Mouse (Mus musculus) CH12.LX (cell line): Measurements from ENCODE around the gene Prkcb. TPM values are rescaled to one million over a fixed set of nuclear protein-coding genes. Genes with fewer than 3 reads are reported as not detected.

ENCODE experiments used
- DNase-seq: peaks from one replicate; pipeline ENCODE4 v3.0.0-alpha.2; 2013; ENCODE audit errors: extremely low read depth
- H3K27ac ChIP-seq: 2 replicates; pipeline ENCODE4 v1.5.1; 2012; ENCODE audit warnings: low read depth, mild to moderate bottlenecking, control low read depth, moderate library complexity; ENCODE audit not compliant: insufficient read depth
- H3K27me3 ChIP-seq: replicated peaks from 2 replicates; pipeline ENCODE3; 2012; ENCODE audit warnings: inconsistent platforms
- H3K36me3 ChIP-seq, 2 experiments: replicated peaks in 1 of 2; 2 replicates each; pipeline versions ENCODE3 to v1.6.1; 2012; ENCODE audit warnings: inconsistent platforms in 1 of 2, low read length in 1 of 2, mild to moderate bottlenecking in 1 of 2, mixed read lengths in 1 of 2, moderate library complexity in 1 of 2; ENCODE audit not compliant: control insufficient read depth in 1 of 2, insufficient read depth in 1 of 2
- H3K4me1 ChIP-seq, 2 experiments: 2 replicates each; pipeline ENCODE4 v1.6.1; 2012; ENCODE audit warnings: inconsistent platforms in 1 of 2, moderate library complexity in 1 of 2; ENCODE audit not compliant: insufficient read depth in 2 of 2, control insufficient read depth in 1 of 2
- H3K4me2 ChIP-seq: 2 replicates; pipeline ENCODE4 v1.6.1; 2012; ENCODE audit warnings: low read depth, mild to moderate bottlenecking, control low read depth; ENCODE audit not compliant: poor library complexity, insufficient read depth, severe bottlenecking
- H3K4me3 ChIP-seq, 3 experiments: fragments of 150-350 bp in 1 of 3; sonication (generic) in 1 of 3; replicated peaks in 1 of 3; 2 replicates each; pipeline versions ENCODE3 to v1.5.1; 2011 to 2012; ENCODE audit warnings: low read depth in 2 of 3, low read length in 2 of 3, mild to moderate bottlenecking in 2 of 3, moderate library complexity in 2 of 3, control low read depth in 1 of 3, improper control_type of control experiment in 1 of 3, inconsistent platforms in 1 of 3, mixed read lengths in 1 of 3; ENCODE audit not compliant: poor library complexity in 1 of 3
- H3K79me2 ChIP-seq: replicated peaks from 2 replicates; pipeline ENCODE4 v1.6.1; 2012; ENCODE audit warnings: mild to moderate bottlenecking, moderate library complexity; ENCODE audit not compliant: control insufficient read depth, poor library complexity, insufficient read depth, severe bottlenecking; ENCODE audit errors: extremely low read depth
- H3K9ac ChIP-seq: 2 replicates; pipeline ENCODE4 v1.6.1; 2012; ENCODE audit warnings: low read depth, mild to moderate bottlenecking, control low read depth, moderate library complexity; ENCODE audit not compliant: insufficient read depth
- H3K9me3 ChIP-seq: replicated peaks from 2 replicates; pipeline ENCODE3; 2012; ENCODE audit warnings: low read length, inconsistent platforms, mixed read lengths
- BHLHE40 ChIP-seq: IDR thresholded peaks from 2 replicates; pipeline ENCODE4 v1.6.1; 2011; ENCODE audit warnings: mild to moderate bottlenecking, low read depth, low read length, improper control_type of control experiment
- CHD1 ChIP-seq: IDR thresholded peaks from 2 replicates; pipeline ENCODE4 v1.6.1; 2012; ENCODE audit warnings: low read depth, low read length, improper control_type of control experiment, inconsistent platforms
- E2F4 ChIP-seq: IDR thresholded peaks from 2 replicates; pipeline ENCODE4 v1.6.1; 2011; ENCODE audit warnings: low read depth, low read length, improper control_type of control experiment; ENCODE audit not compliant: insufficient replicate concordance
- ELF1 ChIP-seq: IDR thresholded peaks from 2 replicates; pipeline ENCODE4 v1.6.1; 2014; ENCODE audit warnings: low read depth, mild to moderate bottlenecking, inconsistent platforms, low read length, improper control_type of control experiment
- GABPA ChIP-seq: IDR thresholded peaks from 2 replicates; pipeline ENCODE4 v1.6.1; 2012; ENCODE audit warnings: low read depth, low read length, improper control_type of control experiment, inconsistent platforms; ENCODE audit not compliant: insufficient replicate concordance
- HCFC1 ChIP-seq: IDR thresholded peaks from 2 replicates; pipeline ENCODE4 v1.6.1; 2012; ENCODE audit warnings: low read depth, mild to moderate bottlenecking, inconsistent platforms, low read length, improper control_type of control experiment
- IRF4 ChIP-seq: IDR thresholded peaks from 2 replicates; pipeline ENCODE4 v1.6.1; 2014; ENCODE audit warnings: low read depth, mild to moderate bottlenecking, inconsistent platforms, low read length, improper control_type of control experiment
- JUN ChIP-seq: IDR thresholded peaks from 2 replicates; pipeline ENCODE4 v1.6.1; 2011; ENCODE audit warnings: low read depth, mild to moderate bottlenecking, low read length, improper control_type of control experiment, moderate library complexity; ENCODE audit not compliant: insufficient read depth
- NELFE ChIP-seq: IDR thresholded peaks from 2 replicates; pipeline ENCODE4 v1.6.1; 2011; ENCODE audit warnings: low read depth, low read length, improper control_type of control experiment
- NRF1 ChIP-seq: IDR thresholded peaks from 2 replicates; pipeline ENCODE4 v1.6.1; 2014; ENCODE audit warnings: low read depth, mild to moderate bottlenecking, inconsistent platforms, low read length, improper control_type of control experiment, moderate library complexity
- PAX5 ChIP-seq: IDR thresholded peaks from 2 replicates; pipeline ENCODE4 v1.6.1; 2012; ENCODE audit warnings: low read length, inconsistent platforms, mixed read lengths
- RAD21 ChIP-seq: IDR thresholded peaks from 2 replicates; pipeline ENCODE4 v1.6.1; 2011; ENCODE audit warnings: low read depth, mild to moderate bottlenecking, low read length, improper control_type of control experiment, moderate library complexity
- RCOR1 ChIP-seq: conservative IDR thresholded peaks from 2 replicates; pipeline ENCODE4 v1.6.1; 2012; ENCODE audit warnings: low read depth, mild to moderate bottlenecking, inconsistent platforms, low read length, improper control_type of control experiment
- ZKSCAN1 ChIP-seq: IDR thresholded peaks from 2 replicates; pipeline ENCODE4 v1.6.1; 2012; ENCODE audit warnings: low read depth, inconsistent platforms, low read length, improper control_type of control experiment, borderline replicate concordance
- dilution Hi-C: fragments of 300-500 bp; cut with MboI; formaldehyde crosslinking; loops from 2 replicates; pipeline ENCODE4 v1.14.3; 2020; ENCODE audit warnings: low sequenced_read_pairs; ENCODE audit not compliant: extremely low pct_unique_long_range_greater_than_20kb, extremely low pct_ligation_motif_present
- in situ Hi-C: fragments of 300-500 bp; cut with MboI; formaldehyde crosslinking; loops from 3 replicates; pipeline ENCODE4 v1.14.3; 2019; ENCODE audit warnings: low sequenced_read_pairs, low pct_ligation_motif_present, low pct_unique_long_range_greater_than_20kb, mixed read lengths
- polyA plus RNA-seq: library from polyadenylated mRNA; unstranded; fragments of >175 nt; gene quantifications from 2 replicates; pipeline ENCODE4 v1.2.1, GENCODE M21; 2012; ENCODE audit warnings: low read depth; ENCODE audit not compliant: insufficient read length
- total RNA-seq, 2 experiments: library from RNA; depleted of rRNA; stranded (reverse); fragments of 300-350 nt in 1 of 2; fragments of >200 nt in 1 of 2; gene quantifications; 2 replicates each; pipeline ENCODE4 v1.2.3; 2012 to 2014

The Prkcb gene
- total and polyA plus RNA-seq, 3 experiments = 323 to 463 (median 337) TPM

- H3K36me3 ChIP-seq = peaks cover 72 to 99% of the 10 kb centered on the region in 2 experiments
- H3K9ac ChIP-seq = no peak overlapping the region
- DNase-seq = no peak
- no peaks in the 10 kb centered on the region for H3K9me3 ChIP-seq
- dilution Hi-C loops (no loop called here), in situ Hi-C loops (no loop called here)
- H3K4me3 ChIP-seq = no peak overlapping the region
- TF ChIP-seq PAX5 = no peak
- no peak for TF ChIP-seq RCOR1
- TF ChIP-seq E2F4 = no peak
- TF ChIP-seq IRF4 = no peak
- no peak overlapping the region for H3K4me2 ChIP-seq
- H3K79me2 ChIP-seq = no peaks in the 10 kb centered on the region; the same call in 1 of the 2 replicates
- peaks cover 0 to 8% of the 10 kb centered on the region in 2 experiments; a peak in 1 of 4 replicates for H3K4me1 ChIP-seq
- H3K27ac ChIP-seq = no peak overlapping the region
- no peaks in the 10 kb centered on the region for H3K27me3 ChIP-seq
Observed at GRCm38 (mm10) chr7:122579461-122580157, 291.1 kb downstream of the Prkcb start.

GRCm38 (mm10) chr7:122580158-122580475 is 291.6 kb downstream of the Prkcb start:
- dilution Hi-C loops = no loop called here
- Histone ChIP-seq H3K9me3 (no peaks in the 10 kb centered on the region), H3K4me3 (no peak overlapping the region), H3K27me3 (no peaks in the 10 kb centered on the region), H3K79me2 (no peaks in the 10 kb centered on the region; the same call in 1 of the 2 replicates), H3K9ac (no peak overlapping the region), H3K27ac (no peak overlapping the region), H3K4me1 (peaks cover 0 to 8% of the 10 kb centered on the region in 2 experiments; a peak in 1 of 4 replicates), H3K4me2 (no peak overlapping the region), H3K36me3 (peaks cover 72 to 99% of the 10 kb centered on the region in 2 experiments)
- TF ChIP-seq NRF1 (no peak), ZKSCAN1 (no peak), NELFE (no peak), GABPA (no peak)
- in situ Hi-C loops = no loop called here
- no peak for DNase-seq

DNA sequence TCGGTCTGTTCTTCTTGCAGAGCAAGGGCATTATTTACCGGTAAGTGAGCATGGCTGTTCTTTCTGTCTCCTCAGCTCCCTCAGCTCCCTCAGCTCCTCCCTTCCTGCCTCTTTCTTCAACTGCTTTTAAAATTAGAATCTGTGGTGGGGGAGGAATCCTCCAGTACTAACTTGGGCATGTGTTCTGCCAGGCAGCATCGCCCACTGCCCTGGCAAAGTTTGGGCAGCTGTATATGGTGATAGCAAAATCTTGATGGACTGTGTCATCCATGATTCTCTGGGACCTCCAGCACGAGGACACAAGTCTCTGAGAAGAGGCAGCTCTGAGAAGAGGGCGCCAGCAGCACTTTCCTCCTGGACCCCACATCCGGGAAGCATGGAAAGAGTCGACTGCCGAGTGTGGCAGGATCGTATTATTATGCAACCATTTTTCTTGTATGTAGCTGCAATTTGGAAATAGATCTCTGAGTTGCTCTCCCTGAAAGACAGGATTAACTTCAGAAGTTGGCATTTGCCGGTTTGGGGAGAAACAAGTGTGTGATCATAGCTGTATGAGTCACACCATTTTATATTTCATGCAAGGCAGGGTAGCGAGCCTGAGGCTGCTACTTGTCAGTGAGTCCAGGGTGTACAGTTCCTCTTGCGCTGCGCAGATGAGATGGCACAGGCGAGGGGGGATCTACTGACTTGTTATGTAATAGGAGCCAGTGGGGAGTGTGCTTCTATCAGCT is 296.0 kb downstream of the Prkcb start:
- Histone ChIP-seq H3K79me2 (no peaks in the 10 kb centered on the region), H3K36me3 (peaks cover 75 to 97% of the 10 kb centered on the region in 2 experiments), H3K27me3 (no peaks in the 10 kb centered on the region), H3K9me3 (no peaks in the 10 kb centered on the region), H3K4me1 (peaks cover 0 to 8% of the 10 kb centered on the region in 2 experiments; a peak in 1 of 4 replicates), H3K9ac (no peak overlapping the region)
- TF ChIP-seq ELF1 (no peak), PAX5 (no peak), HCFC1 (no peak), CHD1 (no peak), JUN (no peak), BHLHE40 (no peak), RAD21 (no peak)
- TF ChIP-seq, all 38 proteins: peak for 0
- dilution Hi-C loops = no loop called here
- H3K4me3 ChIP-seq = no peak overlapping the region
- in situ Hi-C loops = no loop called here
- DNase-seq = no peak
- H3K27ac ChIP-seq = no peak overlapping the region
- H3K4me2 ChIP-seq = no peak overlapping the region
